Mouse (Mus musculus): ENCODE measurements around the gene Gdi2. TPM values are rescaled to one million over a fixed set of nuclear protein-coding genes. Genes with fewer than 3 reads are reported as not detected.
"Not testable (repeated sequence)": the region's sequence is repeated elsewhere in the genome, so short reads cannot be mapped to it uniquely, and the experiment has no call there.

Gene Gdi2
- 297 and 300 TPM in 2 replicates for total RNA-seq (2014; rRNA removed)
- polyA plus RNA-seq (2015; fragmentation: Nextera tagmentation; extraction: Ambion mirVana) = 376 and 382 TPM in 2 replicates

DNA sequence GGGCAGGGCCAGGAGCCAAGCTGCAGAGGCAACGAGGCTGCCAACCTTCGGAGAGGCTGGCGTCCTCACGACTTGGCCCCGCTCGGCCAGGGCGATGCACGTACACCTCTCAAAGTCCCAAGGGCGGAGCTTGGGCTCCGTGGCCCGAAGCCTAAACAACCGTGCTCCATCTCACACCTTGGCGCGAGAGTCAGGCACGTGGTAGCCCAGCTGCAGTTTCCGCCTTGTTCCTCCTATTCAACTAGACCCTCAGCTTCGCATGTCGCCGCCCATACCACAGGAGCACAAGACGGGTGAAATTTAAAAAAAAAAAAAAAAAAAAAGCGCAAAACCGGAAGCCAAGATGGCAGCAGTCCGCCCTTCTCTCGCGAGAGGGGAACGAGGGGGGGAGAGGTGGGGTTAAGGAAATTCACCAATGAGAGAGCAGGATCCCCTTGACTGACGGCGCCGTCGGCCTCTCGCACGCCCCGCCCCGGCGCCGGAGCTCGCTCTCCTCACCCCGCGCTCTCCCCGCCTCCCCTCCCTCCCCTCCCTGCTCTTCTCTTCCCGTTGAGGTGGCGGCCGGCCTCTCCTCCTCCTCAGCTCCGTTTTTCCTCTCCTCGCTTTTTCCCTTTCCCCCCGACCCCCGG lies at the start of gene Gdi2:
Gene Gdi2, plus strand, starts transcription at position 470 of the 629 bp plus-strand sequence.
- H3K27me3 ChIP-seq (ENCODE audit: insufficient read depth, low read length) = no peaks in the 10 kb centered on the region
- no peaks in the 10 kb centered on the region for H3K36me3 ChIP-seq (ENCODE audit: insufficient read depth)
- no peaks in the 10 kb centered on the region for H3K9me3 ChIP-seq (ENCODE audit: low read length)
- peak; percentile 97 for DNase-seq
- peak within 1 kb of the TSS; percentile 95 for H3K4me3 ChIP-seq (ENCODE audit: low read depth, low read length)
- WGBS = 2% methylated on average over 41 of the region's 47 CpGs
- peaks cover 27% of the 10 kb centered on the region for H3K4me1 ChIP-seq (ENCODE audit: insufficient read depth)
- TF ChIP-seq CTCF (IDR thresholded peaks at IDR 0.05; ENCODE audit: low read depth) = no peak
- H3K27ac ChIP-seq (ENCODE audit: low read depth, low read length) = peak within 1 kb of the TSS; percentile 96
- peak; percentile 98 for ATAC-seq
- H3K4me2 ChIP-seq (ENCODE audit: low read depth) = peak within 1 kb of the TSS; percentile 75
- H3K9ac ChIP-seq = peak within 1 kb of the TSS; percentile 98

DNA sequence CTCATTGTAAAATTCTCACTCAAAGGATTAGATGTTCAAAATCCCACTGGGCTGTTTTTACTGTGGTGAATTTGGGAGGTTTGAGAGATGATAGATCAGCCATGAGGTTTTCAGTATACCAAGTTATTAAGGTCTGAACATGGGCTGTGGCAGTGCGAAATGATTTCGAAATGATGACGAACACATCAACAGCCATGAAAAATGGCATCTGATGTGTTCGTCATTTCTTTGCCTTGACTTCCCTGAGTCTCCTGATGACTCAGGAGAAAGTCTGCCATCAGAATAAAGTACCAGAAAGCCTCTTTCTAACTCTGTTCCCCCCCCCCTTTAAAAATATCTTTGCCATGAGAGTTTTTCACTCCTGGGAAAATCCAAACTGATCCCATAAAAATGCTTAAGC lies 42.3 kb upstream of the Gdi2 start:
- no peak for ATAC-seq
- WGBS = 93% methylated on average over 4 of the region's 4 CpGs
- H3K9me3 ChIP-seq (ENCODE audit: low read length) = no peaks in the 10 kb centered on the region

DNA sequence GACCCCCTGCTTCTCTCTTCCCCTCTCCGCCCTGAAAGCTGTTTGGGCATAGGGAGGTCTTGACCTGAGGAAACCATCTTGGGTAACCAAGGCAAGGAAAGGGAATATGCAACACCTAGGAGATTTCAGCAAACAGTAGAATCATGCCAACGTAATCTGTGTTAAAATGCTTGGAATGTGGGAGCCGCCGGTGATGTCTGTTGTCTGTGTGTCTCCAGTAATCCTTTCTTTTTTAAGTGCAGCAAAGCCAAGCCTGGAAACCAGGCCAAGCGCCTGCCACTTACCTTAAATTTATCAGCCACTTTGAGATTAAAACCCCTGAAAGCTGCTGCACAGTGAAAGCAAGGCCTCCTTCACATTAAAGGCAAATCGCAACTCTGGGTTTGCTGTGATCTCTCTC lies 36.8 kb upstream of the Gdi2 start:
- not testable (repeated sequence) for H3K27me3 ChIP-seq (ENCODE audit: insufficient read depth, low read length); H3K36me3 ChIP-seq (ENCODE audit: insufficient read depth); H3K27ac ChIP-seq (ENCODE audit: low read depth, low read length); H3K9me3 ChIP-seq (ENCODE audit: low read length); H3K4me3 ChIP-seq (ENCODE audit: low read depth, low read length); DNase-seq; ATAC-seq; H3K4me2 ChIP-seq (ENCODE audit: low read depth); H3K4me1 ChIP-seq (ENCODE audit: insufficient read depth); H3K9ac ChIP-seq
- WGBS = 92% methylated on average over 6 of the region's 6 CpGs

More for the DNA sequence above, 42.3 kb upstream of the Gdi2 start:
- TF ChIP-seq CTCF (IDR thresholded peaks at IDR 0.05; ENCODE audit: low read depth) = no peak
- Histone ChIP-seq H3K27ac (ENCODE audit: low read depth, low read length) (no peak overlapping the region), H3K4me1 (ENCODE audit: insufficient read depth) (no peaks in the 10 kb centered on the region), H3K36me3 (ENCODE audit: insufficient read depth) (no peaks in the 10 kb centered on the region), H3K4me3 (ENCODE audit: low read depth, low read length) (no peak overlapping the region), H3K9ac (no peak overlapping the region), H3K27me3 (ENCODE audit: insufficient read depth, low read length) (no peaks in the 10 kb centered on the region), H3K4me2 (ENCODE audit: low read depth) (no peak overlapping the region)
- no peak for DNase-seq

DNA sequence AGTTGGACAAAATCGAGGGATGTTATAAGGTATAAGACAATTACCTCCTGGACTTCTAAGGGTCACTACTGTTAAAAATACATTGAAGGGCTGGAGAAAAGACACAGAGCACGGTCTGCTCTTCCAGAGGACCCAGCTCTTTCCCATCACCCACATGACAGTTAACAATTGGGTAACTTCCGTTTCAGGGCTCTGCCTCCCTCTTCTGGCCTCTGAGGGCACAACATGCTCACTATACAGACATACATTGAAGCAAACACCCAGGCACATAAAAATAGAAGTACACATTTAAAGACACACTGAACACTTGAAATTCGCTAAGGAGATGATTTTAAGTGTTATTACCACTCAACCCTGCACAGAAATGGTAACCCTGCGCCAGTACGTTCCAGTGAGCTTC lies 22.5 kb upstream of the Gdi2 start:
- not testable (repeated sequence) for H3K27ac ChIP-seq (ENCODE audit: low read depth, low read length); H3K4me2 ChIP-seq (ENCODE audit: low read depth); DNase-seq; H3K27me3 ChIP-seq (ENCODE audit: insufficient read depth, low read length); H3K4me1 ChIP-seq (ENCODE audit: insufficient read depth); ATAC-seq; H3K9ac ChIP-seq; H3K9me3 ChIP-seq (ENCODE audit: low read length); H3K4me3 ChIP-seq (ENCODE audit: low read depth, low read length); H3K36me3 ChIP-seq (ENCODE audit: insufficient read depth)
- WGBS = 81% methylated on average over 6 of the region's 6 CpGs
- peak; percentile 39; the same call in 1 of the 2 replicates for TF ChIP-seq CTCF (IDR thresholded peaks at IDR 0.05; ENCODE audit: low read depth)

DNA sequence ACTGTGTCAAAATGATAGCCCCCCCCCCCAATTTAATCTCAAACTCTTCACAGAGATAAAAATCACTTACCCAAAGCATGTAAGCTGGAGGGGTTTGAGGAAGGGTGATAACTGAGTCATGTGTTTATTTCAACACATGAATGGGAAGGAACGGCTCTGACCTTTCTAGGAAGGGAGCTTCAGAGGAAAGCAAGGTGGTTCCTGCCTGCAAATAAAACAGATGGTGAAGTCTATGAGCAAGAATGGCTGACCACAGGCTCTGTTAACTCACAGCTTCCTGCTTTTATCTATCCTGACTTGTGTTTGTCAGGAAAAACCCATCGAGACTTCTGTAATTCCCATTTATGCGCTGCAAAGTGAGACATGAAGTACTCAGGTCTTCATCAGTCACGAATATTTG lies 18.5 kb upstream of the Gdi2 start:
- not testable (repeated sequence) for H3K9ac ChIP-seq; H3K36me3 ChIP-seq (ENCODE audit: insufficient read depth); H3K9me3 ChIP-seq (ENCODE audit: low read length); H3K27ac ChIP-seq (ENCODE audit: low read depth, low read length); DNase-seq; H3K27me3 ChIP-seq (ENCODE audit: insufficient read depth, low read length); H3K4me1 ChIP-seq (ENCODE audit: insufficient read depth); H3K4me2 ChIP-seq (ENCODE audit: low read depth); H3K4me3 ChIP-seq (ENCODE audit: low read depth, low read length); ATAC-seq
- WGBS = 87% methylated on average over 2 of the region's 4 CpGs

DNA sequence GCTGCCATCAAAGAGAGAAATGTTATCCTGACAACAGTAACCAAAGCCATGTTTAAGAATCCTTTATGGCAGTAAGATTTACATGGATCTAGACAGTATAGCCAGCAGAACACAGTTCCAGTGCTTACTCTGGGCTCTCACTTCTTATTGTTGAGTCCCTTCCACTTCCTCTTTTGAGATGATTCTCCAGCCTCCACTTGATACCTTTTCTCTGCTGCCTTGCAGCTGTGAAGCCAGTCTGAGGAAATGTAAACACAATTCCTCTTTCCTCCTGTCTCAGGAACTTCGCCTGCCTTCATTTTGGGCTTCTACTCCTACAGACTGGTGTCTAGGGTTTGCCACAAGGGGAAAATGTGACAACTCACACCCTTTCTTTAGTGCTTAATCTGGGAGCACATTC lies 17.9 kb upstream of the Gdi2 start:
- H3K4me1 ChIP-seq (ENCODE audit: insufficient read depth); ATAC-seq; H3K9me3 ChIP-seq (ENCODE audit: low read length); H3K27me3 ChIP-seq (ENCODE audit: insufficient read depth, low read length); H3K27ac ChIP-seq (ENCODE audit: low read depth, low read length); H3K4me2 ChIP-seq (ENCODE audit: low read depth); DNase-seq; H3K36me3 ChIP-seq (ENCODE audit: insufficient read depth); H3K9ac ChIP-seq; H3K4me3 ChIP-seq (ENCODE audit: low read depth, low read length): not testable (repeated sequence)
- 33% methylated on average over 1 of the region's 1 CpGs for WGBS

DNA sequence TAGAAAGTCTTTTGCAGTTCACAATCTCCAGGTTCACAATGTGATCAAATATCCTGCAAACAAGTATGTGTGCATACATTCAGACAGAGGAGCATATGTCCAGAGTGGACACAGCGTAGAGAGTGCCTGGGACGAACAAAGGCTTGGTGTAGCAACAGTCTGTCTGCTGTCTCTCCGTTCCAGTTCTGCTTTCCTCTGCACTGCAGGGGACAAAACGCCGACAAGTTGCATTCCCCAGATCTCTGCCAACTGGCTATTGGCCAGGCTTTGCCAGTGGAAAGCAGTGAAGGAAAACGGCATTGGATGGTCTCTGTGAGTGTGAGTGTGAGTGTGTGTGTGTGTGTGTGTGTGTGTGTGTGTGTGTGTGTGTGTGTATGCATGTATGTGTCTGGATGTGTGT lies 14.4 kb upstream of the Gdi2 start:
- H3K4me1 ChIP-seq (ENCODE audit: insufficient read depth) = no peaks in the 10 kb centered on the region
- H3K4me3 ChIP-seq (ENCODE audit: low read depth, low read length) = no peak overlapping the region
- H3K4me2 ChIP-seq (ENCODE audit: low read depth) = no peak overlapping the region
- no peak overlapping the region for H3K27ac ChIP-seq (ENCODE audit: low read depth, low read length)
- H3K9ac ChIP-seq = no peak overlapping the region
- TF ChIP-seq CTCF (IDR thresholded peaks at IDR 0.05; ENCODE audit: low read depth) = no peak
- no peaks in the 10 kb centered on the region for H3K9me3 ChIP-seq (ENCODE audit: low read length)
- H3K27me3 ChIP-seq (ENCODE audit: insufficient read depth, low read length) = no peaks in the 10 kb centered on the region
- WGBS = 31% methylated on average over 6 of the region's 6 CpGs
- H3K36me3 ChIP-seq (ENCODE audit: insufficient read depth) = no peaks in the 10 kb centered on the region
- ATAC-seq = peak; percentile 62
- DNase-seq = peak; percentile 23

Data from forebrain, postnatal 0 days (tissue).